Mouse (Mus musculus): ENCODE results near the gene Rassf8. TPM values are rescaled to one million over a fixed set of nuclear protein-coding genes. Genes with fewer than 3 reads are reported as not detected.

Rassf8 gene
- polyA plus RNA-seq, 1 experiment from 2014 or later: 8.7 TPM

- Histone ChIP-seq H3K27ac (replicated peaks) (no peak overlapping the region), H3K4me3 (replicated peaks) (no peak overlapping the region), H3K27me3 (no peaks in the 10 kb centered on the region), H3K9ac (no peak overlapping the region), H3K4me2 (replicated peaks) (no peak overlapping the region), H3K9me3 (replicated peaks) (no peaks in the 10 kb centered on the region), H3K4me1 (peaks cover 31% of the 10 kb centered on the region), H3K36me3 (no peaks in the 10 kb centered on the region)
- ATAC-seq (ENCODE audit: insufficient number of reproducible peaks, low FRiP score, low TSS enrichment, low read depth): no peak
- 71% methylated on average over 4 of the region's 4 CpGs for WGBS
These were observed 16.5 kb downstream of the Rassf8 start for GRCm38 (mm10) chr6:145763051-145763450.

GRCm38 (mm10) chr6:145765011-145765410 lies 18.5 kb downstream of the Rassf8 start:
- Histone ChIP-seq H3K4me3 (replicated peaks) (no peak overlapping the region), H3K4me1 (peaks cover 36% of the 10 kb centered on the region), H3K27me3 (no peaks in the 10 kb centered on the region), H3K9ac (no peak overlapping the region), H3K36me3 (no peaks in the 10 kb centered on the region), H3K4me2 (replicated peaks) (no peak overlapping the region), H3K27ac (replicated peaks) (no peak overlapping the region), H3K9me3 (replicated peaks) (no peaks in the 10 kb centered on the region)
- 59% methylated on average over 7 of the region's 7 CpGs for WGBS
- no peak for ATAC-seq (ENCODE audit: insufficient number of reproducible peaks, low FRiP score, low TSS enrichment, low read depth)

- no peak overlapping the region for H3K4me3 ChIP-seq (replicated peaks)
- no peak overlapping the region for H3K4me2 ChIP-seq (replicated peaks)
- ATAC-seq (ENCODE audit: insufficient number of reproducible peaks, low FRiP score, low TSS enrichment, low read depth): no peak
- WGBS: 83% methylated on average over 6 of the region's 6 CpGs
- H3K27me3 ChIP-seq: no peaks in the 10 kb centered on the region
- no peak overlapping the region for H3K27ac ChIP-seq (replicated peaks)
- no peak overlapping the region for H3K9ac ChIP-seq
- no peaks in the 10 kb centered on the region for H3K9me3 ChIP-seq (replicated peaks)
- H3K4me1 ChIP-seq: peaks cover 32% of the 10 kb centered on the region
- H3K36me3 ChIP-seq: no peaks in the 10 kb centered on the region
These were observed 20.4 kb downstream of the Rassf8 start for GRCm38 (mm10) chr6:145766971-145767370.

GRCm38 (mm10) chr6:145767637-145768036 lies 21.1 kb downstream of the Rassf8 start:
- ATAC-seq (ENCODE audit: insufficient number of reproducible peaks, low FRiP score, low TSS enrichment, low read depth): no peak
- Histone ChIP-seq H3K4me1 (peaks cover 32% of the 10 kb centered on the region), H3K4me2 (replicated peaks) (no peak overlapping the region), H3K36me3 (no peaks in the 10 kb centered on the region), H3K9me3 (replicated peaks) (no peaks in the 10 kb centered on the region), H3K27me3 (no peaks in the 10 kb centered on the region), H3K27ac (replicated peaks) (no peak overlapping the region), H3K9ac (no peak overlapping the region), H3K4me3 (replicated peaks) (no peak overlapping the region)
- 40% methylated on average over 5 of the region's 5 CpGs for WGBS

- 50% methylated on average over 10 of the region's 10 CpGs for WGBS
- H3K27me3 ChIP-seq: no peaks in the 10 kb centered on the region
- no peak overlapping the region; the same call in 1 of the 2 replicates for H3K27ac ChIP-seq (replicated peaks)
- 0 out of 2 replicates have a peak, but pooled peaks have one; percentile 72 for ATAC-seq (ENCODE audit: insufficient number of reproducible peaks, low FRiP score, low TSS enrichment, low read depth)
- H3K36me3 ChIP-seq: no peaks in the 10 kb centered on the region
- peaks cover 24% of the 10 kb centered on the region for H3K4me1 ChIP-seq
- no peak overlapping the region for H3K4me2 ChIP-seq (replicated peaks)
- no peaks in the 10 kb centered on the region for H3K9me3 ChIP-seq (replicated peaks)
- no peak overlapping the region for H3K4me3 ChIP-seq (replicated peaks)
- no peak overlapping the region for H3K9ac ChIP-seq
These were observed 22.2 kb downstream of the Rassf8 start for GRCm38 (mm10) chr6:145768671-145769292.

GRCm38 (mm10) chr6:145769855-145770254 lies 23.3 kb downstream of the Rassf8 start:
- H3K4me1 ChIP-seq: peaks cover 24% of the 10 kb centered on the region
- H3K36me3 ChIP-seq: no peaks in the 10 kb centered on the region
- WGBS: 80% methylated on average over 11 of the region's 11 CpGs
- no peak overlapping the region for H3K4me3 ChIP-seq (replicated peaks)
- H3K4me2 ChIP-seq (replicated peaks): no peak overlapping the region
- H3K9ac ChIP-seq: no peak overlapping the region
- H3K27ac ChIP-seq (replicated peaks): no peak overlapping the region
- no peaks in the 10 kb centered on the region for H3K9me3 ChIP-seq (replicated peaks)
- ATAC-seq (ENCODE audit: insufficient number of reproducible peaks, low FRiP score, low TSS enrichment, low read depth): no peak
- no peaks in the 10 kb centered on the region for H3K27me3 ChIP-seq

GRCm38 (mm10) chr6:145770272-145771000 lies 23.9 kb downstream of the Rassf8 start:
- no peaks in the 10 kb centered on the region for H3K9me3 ChIP-seq (replicated peaks)
- H3K4me1 ChIP-seq: peaks cover 20% of the 10 kb centered on the region
- no peak overlapping the region for H3K27ac ChIP-seq (replicated peaks)
- WGBS: 40% methylated on average over 18 of the region's 18 CpGs
- peak; percentile 60; the same call in 1 of the 2 replicates for ATAC-seq (ENCODE audit: insufficient number of reproducible peaks, low FRiP score, low TSS enrichment, low read depth)
- H3K9ac ChIP-seq: no peak overlapping the region
- no peak overlapping the region for H3K4me2 ChIP-seq (replicated peaks)
- H3K4me3 ChIP-seq (replicated peaks): no peak overlapping the region
- H3K27me3 ChIP-seq: no peaks in the 10 kb centered on the region
- no peaks in the 10 kb centered on the region for H3K36me3 ChIP-seq

- 90% methylated on average over 2 of the region's 2 CpGs for WGBS
- H3K9me3 ChIP-seq (replicated peaks): no peaks in the 10 kb centered on the region
These were observed 27.9 kb downstream of the Rassf8 start for GRCm38 (mm10) chr6:145774436-145774835.

GRCm38 (mm10) chr6:145776241-145776640 lies 29.7 kb downstream of the Rassf8 start:
- WGBS: 83% methylated on average over 4 of the region's 4 CpGs
- no peaks in the 10 kb centered on the region for H3K27me3 ChIP-seq
- no peaks in the 10 kb centered on the region for H3K36me3 ChIP-seq
- 0 out of 2 replicates have a peak, but pooled peaks cover 15% of the 10 kb centered on the region for H3K4me1 ChIP-seq
- no peak overlapping the region for H3K4me3 ChIP-seq (replicated peaks)
- ATAC-seq (ENCODE audit: insufficient number of reproducible peaks, low FRiP score, low TSS enrichment, low read depth): no peak
- no peaks in the 10 kb centered on the region for H3K9me3 ChIP-seq (replicated peaks)
- no peak overlapping the region for H3K9ac ChIP-seq
- no peak overlapping the region for H3K4me2 ChIP-seq (replicated peaks)
- no peak overlapping the region for H3K27ac ChIP-seq (replicated peaks)

More at GRCm38 (mm10) chr6:145774436-145774835, 27.9 kb downstream of the Rassf8 start:
- Histone ChIP-seq H3K4me3 (replicated peaks) (no peak overlapping the region), H3K9ac (no peak overlapping the region), H3K27ac (replicated peaks) (no peak overlapping the region), H3K4me1 (peaks cover 15% of the 10 kb centered on the region), H3K36me3 (no peaks in the 10 kb centered on the region), H3K4me2 (replicated peaks) (no peak overlapping the region), H3K27me3 (no peaks in the 10 kb centered on the region)
- no peak for ATAC-seq (ENCODE audit: insufficient number of reproducible peaks, low FRiP score, low TSS enrichment, low read depth)

- Histone ChIP-seq H3K27me3 (no peaks in the 10 kb centered on the region), H3K27ac (replicated peaks) (no peak overlapping the region), H3K4me3 (replicated peaks) (no peak overlapping the region), H3K9ac (no peak overlapping the region), H3K36me3 (no peaks in the 10 kb centered on the region), H3K4me1 (0 out of 2 replicates have a peak, but pooled peaks cover 23% of the 10 kb centered on the region), H3K9me3 (replicated peaks) (no peaks in the 10 kb centered on the region), H3K4me2 (replicated peaks) (no peak overlapping the region)
- ATAC-seq (ENCODE audit: insufficient number of reproducible peaks, low FRiP score, low TSS enrichment, low read depth): no peak
- 26% methylated on average over 5 of the region's 6 CpGs for WGBS
These were observed 32.8 kb downstream of the Rassf8 start for GRCm38 (mm10) chr6:145779383-145779782.

GRCm38 (mm10) chr6:145780180-145780802 lies 33.7 kb downstream of the Rassf8 start:
- H3K36me3 ChIP-seq: no peaks in the 10 kb centered on the region
- no peaks in the 10 kb centered on the region for H3K27me3 ChIP-seq
- no peaks in the 10 kb centered on the region for H3K9me3 ChIP-seq (replicated peaks)
- H3K27ac ChIP-seq (replicated peaks): 0 out of 2 replicates have a peak overlapping the region, but pooled peaks have one; percentile 7
- no peak overlapping the region for H3K4me2 ChIP-seq (replicated peaks)
- ATAC-seq (ENCODE audit: insufficient number of reproducible peaks, low FRiP score, low TSS enrichment, low read depth): no peak
- no peak overlapping the region for H3K4me3 ChIP-seq (replicated peaks)
- WGBS: 58% methylated on average over 8 of the region's 8 CpGs
- H3K4me1 ChIP-seq: 0 out of 2 replicates have a peak, but pooled peaks cover 23% of the 10 kb centered on the region
- no peak overlapping the region for H3K9ac ChIP-seq
